Mouse (Mus musculus) myocyte (in vitro differentiated cells): Measurements from ENCODE around the gene Plcl2.

Experiments
- E2F4 ChIP-seq: IDR thresholded peaks from one replicate; pipeline ENCODE4 v1.6.1; 2011; ENCODE audit warnings: mild to moderate bottlenecking, control low read depth, moderate library complexity; ENCODE audit not compliant: insufficient read depth
- MAX ChIP-seq: IDR thresholded peaks from one replicate; pipeline ENCODE4 v1.6.1; 2011; ENCODE audit warnings: low read depth, mild to moderate bottlenecking, control low read depth
- POLR2A ChIP-seq: IDR thresholded peaks from one replicate; pipeline ENCODE4 v1.6.1; 2011; ENCODE audit warnings: low read depth, mild to moderate bottlenecking, control low read depth, moderate library complexity; ENCODE audit not compliant: insufficient read length
- POLR2AphosphoS2 ChIP-seq: IDR thresholded peaks from one replicate; pipeline ENCODE4 v1.6.1; 2011; ENCODE audit warnings: low read depth, control low read depth; ENCODE audit not compliant: insufficient read length
- USF1 ChIP-seq: IDR thresholded peaks from one replicate; pipeline ENCODE4 v1.6.1; 2011; ENCODE audit warnings: low read depth, mild to moderate bottlenecking, control low read depth, moderate library complexity

DNA sequence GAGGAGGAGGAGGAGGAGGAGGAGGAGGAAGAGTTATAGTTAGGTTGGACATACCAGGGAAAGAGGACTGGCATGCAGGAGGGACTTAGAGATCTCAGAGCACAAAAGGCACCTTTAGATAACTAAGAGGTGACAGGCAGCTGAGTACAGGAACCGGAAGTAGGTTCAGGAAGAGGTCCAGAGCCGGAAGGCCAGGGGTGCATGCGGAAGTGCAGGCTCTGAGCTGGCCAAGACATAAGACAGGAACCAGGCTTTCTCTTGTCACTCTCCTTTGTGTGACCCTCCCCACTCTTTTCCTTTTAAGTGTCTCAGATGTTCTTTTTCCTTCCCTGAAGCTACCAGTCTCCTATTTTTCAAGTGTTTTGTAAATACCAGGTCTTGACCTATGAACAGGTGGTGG, 38.0 kb upstream of the Plcl2 start:
- TF ChIP-seq POLR2A, result no peak
- TF ChIP-seq POLR2AphosphoS2, result no peak
- no peak for TF ChIP-seq E2F4
- no peak for TF ChIP-seq MAX
- TF ChIP-seq USF1, result no peak
